Mouse (Mus musculus) erythroblast, adult 5-6 weeks (primary cell): ENCODE data around the gene Ackr4. TPM values are rescaled to one million over a fixed set of nuclear protein-coding genes. Genes with fewer than 3 reads are reported as not detected.

Experiments used
- ATAC-seq: replicated peaks from 2 replicates; pipeline ENCODE4 v1.8.0; 2016; ENCODE audit warnings: moderate number of reproducible peaks, mild to moderate bottlenecking, moderate TSS enrichment, inconsistent platforms; ENCODE audit not compliant: poor library complexity, low FRiP score, severe bottlenecking
- total RNA-seq, 2 experiments: library from RNA; stranded (forward) in 1 of 2; stranded (reverse) in 1 of 2; fragments of 150-400 nt in 1 of 2; fragments of 200-764, 138-1000 nt in 1 of 2; gene quantifications; 2 replicates each; pipeline versions ENCODE4 v1.2.3 to v1.2.4; 2015 to 2017; ENCODE audit warnings: low replicate concordance in 2 of 2

The Ackr4 gene
- total RNA-seq (2015; ENCODE audit: low replicate concordance) (not detected in 2 replicates), total RNA-seq (2017; ENCODE audit: low replicate concordance) (0.77 TPM in 1 of 2 replicates, not detected in the other)

DNA sequence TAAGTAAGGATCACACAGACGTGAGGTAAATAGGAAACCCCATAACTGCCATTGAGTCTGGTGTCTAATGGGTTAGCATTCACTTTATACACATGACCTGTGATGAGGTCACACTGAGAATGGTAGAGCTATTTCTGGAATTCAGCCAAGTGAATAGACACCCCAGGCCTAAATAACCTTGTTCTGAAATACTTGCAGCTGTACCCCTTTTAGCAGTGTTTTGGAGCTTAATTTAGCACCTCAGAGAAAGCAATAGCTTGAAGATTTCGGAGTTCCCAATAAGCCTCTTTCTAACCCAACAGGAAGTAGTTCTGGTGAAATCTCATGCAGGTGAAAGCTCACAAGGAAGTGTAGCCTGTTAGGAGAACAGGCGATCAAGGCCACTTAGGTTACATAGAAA lies at the start of gene Ackr4:
TSS of gene Ackr4 (minus strand) at position 101 of the 400 bp plus-strand sequence.
- ATAC-seq = no peak

DNA sequence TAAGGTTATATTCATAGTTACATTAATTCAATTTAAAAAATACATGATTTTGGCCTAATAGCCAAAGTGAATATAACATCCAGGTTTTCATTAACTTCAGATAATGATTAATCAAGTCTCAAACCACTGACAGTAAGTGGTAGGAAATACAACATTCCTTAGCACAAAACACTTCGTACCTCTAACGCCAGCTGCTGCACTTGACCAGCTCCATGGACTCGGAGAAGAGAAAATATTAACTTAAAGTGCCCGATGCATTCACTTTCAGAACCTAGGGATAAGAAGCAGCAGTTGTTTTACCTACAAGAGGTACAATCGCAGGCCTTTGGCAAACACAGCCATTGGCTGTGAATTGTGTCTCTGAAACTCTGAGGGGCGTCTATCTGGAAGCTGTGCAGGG lies 45.6 kb upstream of the Ackr4 start:
- no peak for ATAC-seq

DNA sequence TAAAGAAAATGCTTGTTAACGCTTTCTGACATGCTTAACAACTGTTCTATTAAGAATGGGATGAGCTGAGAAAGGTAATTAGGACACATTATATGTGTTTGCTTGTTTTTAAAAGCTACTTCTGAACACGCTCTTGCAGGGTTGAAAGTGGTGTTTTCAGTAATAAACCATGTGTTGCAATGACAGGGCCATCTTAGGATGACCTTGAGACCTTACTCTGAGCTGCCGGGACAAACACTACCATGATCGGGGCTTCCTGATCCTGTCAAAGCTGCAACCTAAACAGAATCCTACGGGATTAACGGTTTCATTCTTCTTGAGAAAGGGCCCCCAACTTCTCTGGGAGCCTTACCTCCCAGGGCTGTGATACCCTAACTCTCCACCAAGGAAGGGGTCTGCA lies 44.9 kb upstream of the Ackr4 start:
- no peak for ATAC-seq

DNA sequence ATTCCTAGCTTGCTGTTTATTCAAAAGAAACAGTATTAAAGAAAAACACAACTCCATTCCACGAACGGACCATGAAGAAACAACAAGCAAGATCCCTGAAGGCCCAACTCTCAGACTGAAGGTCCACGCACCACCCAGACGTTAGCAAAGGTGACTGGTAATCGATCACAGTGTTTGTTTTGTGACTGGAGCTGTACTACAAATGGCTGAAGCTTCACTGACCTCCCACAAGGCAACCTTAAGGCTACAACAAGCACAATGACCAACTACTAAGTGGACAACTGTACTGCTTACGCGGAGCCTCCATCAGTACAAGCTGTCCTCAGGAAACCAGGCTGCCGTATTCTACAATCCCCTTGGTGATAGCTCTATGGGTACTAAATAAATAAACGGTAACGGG lies 43.3 kb upstream of the Ackr4 start:
- no peak for ATAC-seq

DNA sequence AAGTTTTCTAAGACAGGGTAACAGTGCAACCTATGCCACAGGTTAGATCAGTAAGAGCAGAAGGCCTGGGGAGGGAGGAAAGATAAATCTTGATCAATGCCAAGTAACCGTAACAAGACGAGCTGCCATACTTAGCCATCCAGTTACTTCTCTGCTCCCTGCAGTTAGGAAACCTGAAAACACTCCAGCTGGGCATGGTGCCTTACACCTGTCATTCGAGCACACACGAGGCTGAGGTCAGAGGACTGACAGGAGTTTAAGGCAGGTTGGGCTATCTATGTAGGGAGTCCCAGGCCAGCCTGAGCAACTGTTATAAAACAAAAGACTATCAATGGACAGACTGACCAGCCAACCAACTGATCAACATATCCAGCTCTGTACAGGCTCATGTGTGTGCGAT lies 39.2 kb upstream of the Ackr4 start:
- ATAC-seq = no peak

DNA sequence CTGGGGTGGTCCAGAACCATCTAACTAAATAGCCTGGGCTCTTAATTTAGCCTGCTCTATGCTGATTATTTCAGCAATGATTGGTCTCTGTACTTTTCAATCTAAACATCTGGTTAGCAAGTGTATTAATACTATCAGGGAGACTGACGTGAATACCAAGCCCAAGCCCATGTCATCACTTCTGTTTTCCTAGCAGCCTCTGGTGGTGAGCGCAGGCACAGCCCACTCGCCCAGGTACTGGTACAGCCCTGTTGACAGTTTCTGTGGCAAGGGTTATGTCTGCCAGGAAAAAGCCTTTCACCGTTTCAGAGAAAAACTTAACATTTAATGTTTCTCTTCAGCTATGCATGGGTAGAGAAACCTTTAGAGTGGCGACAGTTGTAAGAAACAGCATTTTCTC lies 37.5 kb upstream of the Ackr4 start:
- ATAC-seq = no peak

DNA sequence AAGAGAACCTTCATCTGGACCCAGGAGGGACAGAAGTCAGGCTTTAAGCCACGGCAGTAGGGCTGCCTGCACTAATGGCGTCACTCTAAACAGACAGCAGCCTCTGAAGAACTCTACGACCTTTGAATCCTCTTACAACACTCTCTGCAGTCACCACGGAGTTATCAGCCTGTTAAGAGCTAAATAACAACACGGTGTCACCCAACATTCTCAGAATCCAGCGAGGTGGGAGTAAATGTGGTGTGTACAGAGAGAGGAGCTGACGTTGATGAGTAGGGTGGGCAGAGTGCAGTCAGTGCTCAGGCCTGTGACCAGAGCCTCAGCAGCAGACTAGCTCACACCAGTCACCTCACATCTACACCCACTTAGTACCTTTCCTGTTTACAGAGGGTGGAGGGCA lies 34.4 kb upstream of the Ackr4 start:
- ATAC-seq = no peak

DNA sequence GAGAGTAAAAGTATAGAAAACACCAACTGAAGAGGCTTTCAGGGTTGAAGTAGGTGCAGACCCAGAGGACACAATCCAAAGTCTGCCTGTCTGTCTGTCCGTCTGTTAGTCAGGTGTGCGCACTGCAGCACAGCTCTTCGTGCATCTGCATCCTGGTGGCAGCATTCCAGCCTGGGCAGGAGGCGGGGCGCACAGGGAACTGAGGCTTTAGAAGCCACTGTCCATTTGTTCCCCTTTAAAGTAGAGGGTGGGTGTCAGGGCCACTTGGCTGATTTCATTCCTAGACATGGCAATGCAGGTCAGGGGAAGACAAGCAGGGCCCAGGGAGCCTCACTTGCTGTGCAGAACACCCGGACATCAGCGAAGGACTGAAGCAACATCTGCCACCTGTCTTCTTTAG lies 30.6 kb upstream of the Ackr4 start:
- ATAC-seq = no peak

DNA sequence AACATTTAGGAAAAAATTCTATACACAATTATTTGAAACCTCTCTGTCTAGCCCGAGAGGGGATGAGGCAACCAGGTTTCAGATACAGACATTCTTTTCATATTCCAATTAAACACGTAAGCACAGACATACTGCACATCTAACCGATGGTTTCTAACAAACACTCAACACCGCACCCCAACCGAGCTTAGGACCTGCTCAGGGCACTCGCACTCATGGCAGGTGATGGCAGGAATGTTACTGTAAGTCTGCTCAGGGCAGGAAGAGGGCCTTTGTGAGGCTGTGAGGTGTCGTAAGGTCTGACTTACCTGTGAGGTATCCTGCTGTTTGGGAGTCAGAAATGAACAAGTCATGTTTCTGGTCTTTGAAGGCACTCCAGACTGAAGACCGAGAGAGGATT lies 29.8 kb upstream of the Ackr4 start:
- ATAC-seq = no peak

DNA sequence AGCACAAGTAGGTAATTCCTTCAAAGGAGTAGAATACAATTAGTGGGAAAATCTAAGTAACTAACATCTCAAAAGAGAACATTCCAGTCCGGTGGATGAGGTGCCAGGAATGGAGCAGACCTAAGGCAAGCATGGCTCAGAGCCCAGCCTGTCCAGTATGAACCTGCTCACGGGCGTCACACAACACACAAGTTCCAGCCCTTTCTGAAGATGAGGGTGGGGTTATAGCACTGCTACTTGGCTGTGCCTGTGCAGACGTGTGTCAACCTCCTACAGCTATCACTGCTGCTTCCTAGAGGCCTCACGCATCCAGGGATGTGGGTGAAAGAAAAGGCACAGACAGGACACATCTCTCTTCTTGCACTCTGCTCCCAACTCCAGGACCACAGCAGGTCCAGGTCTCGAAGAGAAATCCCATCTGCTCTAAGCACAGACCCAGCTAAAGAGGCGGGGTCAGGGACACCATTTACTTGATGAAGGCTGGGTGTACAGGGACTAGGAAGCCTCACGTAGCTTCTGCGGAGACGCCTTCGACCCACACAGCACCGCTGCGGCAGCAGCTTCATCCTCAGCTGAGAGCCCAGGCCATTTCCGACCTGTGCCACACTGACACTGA lies 28.5 kb upstream of the Ackr4 start:
- no peak for ATAC-seq

DNA sequence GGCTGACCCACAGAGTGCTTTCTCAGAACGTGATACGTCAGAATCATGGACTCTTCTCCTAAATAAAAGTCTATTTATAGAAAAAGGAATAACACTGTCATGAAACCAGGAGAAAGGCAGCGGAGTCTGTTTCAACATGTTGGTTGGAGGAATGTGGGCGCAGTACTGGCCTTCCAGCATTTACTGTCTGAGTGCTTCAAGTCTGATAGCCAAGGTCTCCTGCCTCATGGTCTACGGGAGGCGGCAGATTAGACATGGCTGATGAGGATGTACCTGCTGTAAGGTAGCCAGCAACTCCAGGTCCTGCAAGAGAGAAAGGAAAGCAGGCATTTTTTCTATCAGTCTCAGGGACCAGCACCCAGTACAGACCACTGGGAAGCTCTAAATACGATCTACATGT lies 25.4 kb upstream of the Ackr4 start:
- no peak for ATAC-seq

DNA sequence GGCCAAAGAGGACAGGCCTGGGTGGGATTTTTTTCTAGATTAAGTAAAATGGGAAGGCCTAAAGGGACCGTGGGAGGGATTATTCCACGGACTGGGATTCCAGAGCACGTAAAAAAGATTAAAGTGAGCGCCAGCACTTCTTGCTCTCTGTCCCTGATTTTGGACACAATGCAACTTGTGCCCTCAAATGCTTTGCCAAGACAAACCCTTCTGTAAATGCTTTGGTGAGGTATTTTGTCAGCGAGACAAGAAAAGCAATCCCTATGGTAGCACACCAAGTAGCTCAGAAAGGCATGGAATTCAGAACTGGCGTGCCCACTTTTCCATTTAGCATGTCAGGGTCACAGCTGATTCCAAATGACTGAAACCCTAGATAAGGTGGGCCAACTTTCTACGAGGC lies 22.2 kb upstream of the Ackr4 start:
- ATAC-seq = no peak

DNA sequence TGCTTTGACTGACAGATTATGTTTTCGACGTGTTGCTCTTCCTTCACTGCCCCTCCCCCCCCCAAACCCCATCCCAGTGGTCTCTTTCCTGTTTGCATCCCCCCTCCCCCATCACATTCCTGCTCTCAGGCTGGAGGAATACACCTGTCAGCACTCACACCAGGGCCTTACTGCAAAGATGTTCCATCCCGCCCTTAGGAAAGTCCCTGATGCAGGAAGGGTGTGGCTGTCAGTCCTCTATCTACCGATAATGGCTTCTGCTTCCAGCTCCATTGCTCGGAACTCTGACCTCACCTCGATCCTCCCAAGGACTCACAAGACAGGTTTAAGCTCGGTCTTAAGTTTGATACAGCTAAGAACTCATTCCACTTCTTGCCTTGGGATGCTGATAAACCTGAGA lies 19.9 kb upstream of the Ackr4 start:
- ATAC-seq = no peak

DNA sequence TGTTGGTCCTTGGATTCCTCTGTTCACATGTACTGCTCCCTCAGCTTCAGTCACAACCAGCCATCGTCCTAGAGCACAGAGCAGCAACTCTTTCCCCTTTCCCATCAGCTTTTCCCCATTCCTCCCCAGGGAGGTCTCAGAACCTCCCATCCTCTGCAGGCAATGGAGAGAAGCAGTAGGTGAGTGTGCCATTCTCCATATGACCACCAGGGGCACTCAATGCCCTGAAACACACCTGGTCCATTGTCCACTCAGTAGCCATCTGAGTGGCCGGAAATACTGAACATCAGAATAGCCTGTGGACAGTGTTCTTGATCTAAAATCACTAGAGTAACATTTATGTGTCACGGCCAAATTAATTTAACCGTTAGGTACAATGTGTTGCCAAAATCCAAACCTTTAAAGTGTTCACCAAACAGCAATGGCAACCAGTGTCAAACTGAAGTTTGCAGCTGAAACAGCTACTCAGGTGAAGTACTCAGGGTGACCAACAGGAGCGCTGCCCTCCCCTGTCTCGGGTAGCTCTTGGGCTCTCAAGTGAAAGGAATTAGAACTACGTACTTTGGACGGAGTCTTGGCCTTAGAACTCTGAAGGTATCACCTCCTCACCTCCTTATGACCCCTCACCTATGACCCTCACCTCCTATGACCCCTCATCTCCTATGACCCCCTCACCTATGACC lies 17.7 kb upstream of the Ackr4 start:
- ATAC-seq = peak; percentile 59; the same call in 1 of the 2 replicates

DNA sequence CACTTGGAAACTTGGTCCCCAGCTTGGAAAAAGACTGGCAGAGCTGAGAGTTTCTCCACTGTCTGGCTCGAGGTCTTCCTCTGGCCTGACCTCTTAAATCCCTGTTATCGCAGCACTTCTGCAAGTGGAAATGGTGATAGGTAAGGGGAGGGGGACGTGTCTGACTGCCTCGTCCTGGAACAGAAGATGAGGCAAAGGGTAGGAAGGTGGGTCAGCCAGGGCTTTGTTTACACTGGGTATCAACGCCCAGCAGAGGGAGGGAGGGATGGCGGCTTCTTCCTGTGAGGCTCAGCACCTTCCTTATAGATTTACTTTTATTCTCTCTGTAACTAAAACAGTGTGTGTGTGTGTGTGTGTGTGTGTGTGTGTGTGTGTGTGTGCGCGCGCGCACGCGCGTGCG lies 16.1 kb upstream of the Ackr4 start:
- no peak for ATAC-seq

DNA sequence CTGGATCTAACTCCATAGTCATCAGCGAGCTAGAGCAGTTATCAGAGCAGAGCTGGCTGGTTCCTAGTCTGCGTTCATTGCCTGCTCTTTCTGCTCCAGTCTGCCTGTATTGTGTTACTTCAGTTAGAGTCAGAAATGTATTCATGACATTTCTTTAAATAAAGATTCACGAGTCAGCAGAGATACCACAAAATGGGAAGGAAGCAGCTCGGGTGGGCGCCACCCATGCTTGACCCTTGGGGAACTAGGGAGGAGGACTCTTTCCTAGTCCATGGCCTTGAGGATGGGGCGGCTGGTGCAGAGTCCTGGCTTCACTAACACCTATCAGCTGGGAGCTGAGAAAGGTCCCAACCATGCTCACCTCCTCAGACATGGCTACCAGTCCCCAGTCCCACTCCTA lies 13.6 kb upstream of the Ackr4 start:
- ATAC-seq = no peak

DNA sequence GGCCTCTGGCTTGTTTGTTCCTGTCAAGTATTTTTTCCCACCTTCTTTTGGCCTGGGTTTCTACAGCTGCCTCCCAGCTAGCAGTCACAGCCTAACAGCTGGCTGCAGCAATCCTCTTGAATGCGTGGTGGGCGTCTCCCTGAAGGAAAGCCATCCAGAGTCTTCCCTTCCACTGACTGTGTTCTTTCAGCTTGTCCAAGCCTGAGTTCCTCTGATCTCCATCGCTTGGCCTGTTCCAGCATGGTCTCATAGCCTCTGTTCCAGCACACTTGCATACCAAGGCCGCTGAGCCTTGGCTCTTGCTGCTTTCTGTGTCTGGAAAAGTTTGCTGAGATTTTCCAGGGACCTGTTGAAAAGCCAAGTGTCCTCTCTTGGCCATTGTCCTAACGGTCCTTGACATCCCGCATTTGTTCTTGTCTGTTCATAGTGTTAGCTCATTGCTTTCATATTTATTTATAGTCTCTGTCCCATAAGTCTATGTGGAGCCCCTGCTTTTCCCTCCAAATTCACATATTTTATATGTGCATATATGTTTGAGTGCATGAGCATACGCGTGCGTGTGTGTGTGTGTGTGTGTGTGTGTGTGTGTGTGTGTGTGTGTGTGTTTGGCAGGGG lies 3.5 kb upstream of the Ackr4 start:
- no peak for ATAC-seq

DNA sequence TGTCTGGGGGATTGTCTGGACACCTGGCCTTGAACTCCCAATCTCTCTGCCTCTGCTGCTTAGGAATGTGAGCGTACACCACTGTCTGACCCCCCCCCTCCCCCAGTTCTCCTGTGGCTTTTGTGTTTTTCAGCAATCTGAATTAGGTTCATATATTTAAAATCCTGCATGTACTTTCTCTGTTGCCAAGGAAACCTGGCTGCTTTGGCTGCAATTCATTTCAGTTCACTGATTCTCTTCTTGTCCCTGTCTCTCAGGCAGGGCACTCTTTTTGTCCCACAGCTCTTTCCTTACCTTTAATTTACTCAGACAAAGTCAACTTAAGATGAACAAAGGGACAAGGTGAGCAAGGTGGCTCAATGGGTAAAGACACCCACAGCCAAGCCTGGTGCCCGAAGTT lies 1.4 kb upstream of the Ackr4 start:
- no peak for ATAC-seq

DNA sequence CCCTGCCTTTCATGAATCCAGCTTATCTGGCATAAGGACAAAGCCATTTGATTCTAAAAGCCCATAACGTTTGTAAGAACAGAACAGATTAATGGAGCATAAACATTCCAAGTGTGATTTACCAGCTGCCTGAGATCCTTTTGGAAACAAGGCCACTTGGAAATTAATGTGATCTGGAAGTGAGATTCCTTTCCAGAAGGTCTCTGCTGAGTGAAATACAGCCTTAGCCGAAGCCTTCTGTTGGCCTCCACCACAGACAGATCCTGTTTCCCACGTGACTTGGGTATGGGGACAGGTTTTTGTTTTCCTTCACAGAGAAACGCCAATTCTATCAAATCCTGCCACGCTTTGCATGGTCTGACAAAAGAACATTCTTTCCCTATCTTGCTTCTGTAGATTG lies 3.1 kb downstream of the Ackr4 start:
- no peak for ATAC-seq

DNA sequence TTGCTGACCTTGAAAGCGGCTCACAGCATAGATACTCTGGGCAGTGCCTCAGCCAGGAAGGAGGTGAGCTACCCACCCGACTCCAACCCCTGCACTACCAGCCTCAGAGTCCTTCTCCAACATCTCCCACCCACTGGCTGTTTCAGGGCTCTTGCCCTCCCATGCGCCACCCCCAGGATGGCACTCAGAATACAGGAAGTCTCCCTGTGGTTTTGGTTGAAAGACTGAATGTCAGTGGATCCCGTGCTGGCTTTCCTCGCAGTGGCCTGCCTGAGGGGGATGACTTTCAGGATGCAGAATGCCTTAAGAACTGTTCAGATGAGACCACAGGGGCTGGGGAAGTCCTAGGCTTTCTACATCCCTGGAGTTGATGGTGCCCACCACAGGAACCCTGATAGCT lies 3.6 kb downstream of the Ackr4 start:
- no peak for ATAC-seq

DNA sequence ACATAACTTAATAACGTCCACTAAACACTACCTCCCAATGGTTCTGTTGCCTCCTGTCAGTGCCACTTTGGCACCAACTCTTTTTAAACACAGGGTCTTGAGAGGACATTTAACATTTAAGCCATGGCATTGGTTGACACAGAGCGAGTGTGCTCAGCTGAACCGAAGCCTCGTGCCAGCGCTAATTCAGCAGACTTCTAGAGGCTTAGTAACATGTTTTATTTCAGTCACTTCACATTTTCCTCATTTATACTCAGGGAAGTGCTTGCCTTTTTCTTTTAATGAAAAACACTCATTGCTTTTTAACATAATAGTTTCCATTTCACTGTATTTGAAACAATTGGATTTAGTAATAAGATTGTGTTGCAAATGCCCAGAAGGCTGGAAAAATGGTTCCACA lies 17.6 kb downstream of the Ackr4 start:
- ATAC-seq = no peak
